Mouse (Mus musculus) thymus, adult 2 months (tissue): ENCODE data around the gene Klrg2.

Experiments used
- CTCF ChIP-seq: fragments of 200-500 bp; IDR thresholded peaks from 2 replicates; pipeline ENCODE4 v1.5.1; 2012; ENCODE audit warnings: mild to moderate bottlenecking, control low read depth, low read length, moderate library complexity, borderline replicate concordance; ENCODE audit not compliant: control insufficient read depth, poor library complexity, insufficient read depth; ENCODE audit errors: extremely low read depth
- POLR2A ChIP-seq: fragments of 200-500 bp; IDR thresholded peaks from 2 replicates; pipeline ENCODE4 v1.6.1; 2012; ENCODE audit warnings: mild to moderate bottlenecking, low read length, control low read depth, moderate library complexity; ENCODE audit not compliant: control insufficient read depth, poor library complexity, insufficient read depth; ENCODE audit errors: extremely low read depth

- TF ChIP-seq CTCF: no peak
- no peak for TF ChIP-seq POLR2A
These were observed 34.2 kb upstream of the Klrg2 start for GRCm38 (mm10) chr6:38671270-38671669.
